Mouse (Mus musculus): ENCODE results near the gene Kcnc1.

The Kcnc1 gene

GRCm38 (mm10) chr7:46396231-46396927, at the start of gene Kcnc1:
Gene Kcnc1 (plus strand): TSS chr7:46396497.
- DNase-seq (ENCODE audit: low spot score in 2 of 2) = peak; percentile 57 to 72

GRCm38 (mm10) chr7:46347692-46348091, 48.6 kb upstream of the Kcnc1 start:
- DNase-seq (ENCODE audit: low spot score in 2 of 2) = no peak

- DNase-seq (ENCODE audit: low spot score in 2 of 2) = no peak
Observed at GRCm38 (mm10) chr7:46348813-46349212, 47.5 kb upstream of the Kcnc1 start.

DNA sequence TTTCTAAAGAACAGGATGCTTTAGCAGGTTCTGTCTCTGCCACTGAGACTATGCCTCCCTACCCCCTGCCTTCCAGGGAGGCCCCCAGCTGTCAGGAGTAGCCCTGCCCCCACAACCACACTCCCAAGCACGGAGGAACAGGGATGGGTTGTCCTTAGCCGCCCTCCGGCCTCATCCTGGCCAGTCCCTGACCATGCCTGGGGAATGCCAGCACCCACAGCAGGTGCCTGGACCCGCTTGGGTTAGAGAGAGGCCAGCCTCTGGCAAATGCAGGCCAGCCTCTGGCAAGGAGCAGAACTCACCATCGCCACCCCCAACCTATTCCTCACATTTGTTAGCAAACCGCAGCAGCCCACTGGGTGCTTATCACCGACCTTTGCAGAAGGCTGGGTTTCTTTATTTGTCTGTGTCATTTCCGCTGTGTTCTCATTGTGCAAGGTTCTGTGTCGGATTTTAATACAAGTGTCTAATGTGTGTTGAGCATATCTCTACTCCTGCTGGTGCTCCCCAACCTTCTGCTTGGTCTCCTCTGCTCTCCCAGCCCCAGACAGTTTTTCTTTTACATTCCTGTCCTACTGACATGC, 46.1 kb upstream of the Kcnc1 start:
- DNase-seq (ENCODE audit: low spot score in 2 of 2) = no peak

DNA sequence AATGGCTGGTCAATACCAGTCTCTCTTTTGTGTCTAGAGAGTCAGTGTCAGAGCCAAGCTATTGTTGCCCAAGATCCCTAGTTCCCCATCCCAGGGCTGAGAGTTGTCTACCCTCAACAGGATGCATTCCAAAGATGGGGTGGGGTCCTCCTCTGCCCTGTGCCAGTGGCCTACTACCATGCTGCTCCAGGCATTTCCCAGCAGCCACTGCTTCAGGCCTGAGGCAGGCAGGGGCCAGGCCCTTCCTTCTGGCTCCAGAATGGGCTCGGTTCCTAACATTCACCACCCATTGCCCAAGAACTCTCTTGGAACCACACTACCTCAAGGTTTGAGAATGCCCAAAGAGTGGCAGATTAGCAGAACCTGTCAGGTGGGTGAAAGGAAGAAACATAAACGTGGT, 43.5 kb upstream of the Kcnc1 start:
- DNase-seq (ENCODE audit: low spot score in 2 of 2) = no peak

DNA sequence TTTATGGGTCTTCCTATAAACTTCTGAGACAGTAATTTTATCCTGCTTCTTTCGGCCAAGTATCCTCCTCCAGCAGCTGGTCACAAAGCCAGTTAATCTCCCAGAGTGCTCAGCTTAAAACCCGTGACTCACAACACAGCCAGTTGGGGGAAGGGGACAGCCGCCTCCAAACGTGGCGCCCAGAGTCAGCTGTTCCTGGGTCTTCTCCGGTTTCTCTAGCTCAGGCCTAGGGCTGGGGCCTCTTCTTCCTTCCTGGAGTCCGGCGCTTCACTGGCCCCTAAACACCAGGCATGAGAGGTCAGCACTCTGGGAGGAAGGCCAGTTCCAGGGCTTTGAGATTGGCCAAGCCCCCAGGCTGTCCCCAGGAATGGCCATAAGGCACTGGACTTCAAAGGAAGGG, 43.1 kb upstream of the Kcnc1 start:
- no peak for DNase-seq (ENCODE audit: low spot score in 2 of 2)

DNA sequence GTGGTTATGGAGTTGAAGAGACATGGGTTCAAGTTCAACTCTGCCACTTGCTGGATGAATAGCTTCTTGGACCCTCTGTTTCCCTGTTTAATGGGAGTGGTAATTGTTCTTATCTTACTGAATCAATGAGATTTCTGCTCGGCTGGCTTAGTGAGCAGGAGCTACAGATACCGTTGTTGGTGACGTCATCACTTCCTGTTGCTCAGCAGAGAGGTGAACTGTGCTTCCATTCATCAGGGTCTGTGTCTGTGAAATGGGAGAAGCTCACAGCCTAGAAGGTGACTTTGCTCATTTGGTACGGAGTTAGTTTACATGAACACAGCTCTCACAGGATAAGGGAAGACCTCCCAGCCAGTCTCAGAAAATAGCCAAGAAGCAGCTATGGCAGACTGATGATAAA, 42.4 kb upstream of the Kcnc1 start:
- DNase-seq (ENCODE audit: low spot score in 2 of 2) = no peak

GRCm38 (mm10) chr7:46361776-46362175, 34.5 kb upstream of the Kcnc1 start:
- DNase-seq (ENCODE audit: low spot score in 2 of 2) = no peak

- no peak for DNase-seq (ENCODE audit: low spot score in 2 of 2)
Observed at GRCm38 (mm10) chr7:46364154-46364553, 32.1 kb upstream of the Kcnc1 start.

- DNase-seq (ENCODE audit: low spot score in 2 of 2) = no peak
Observed at GRCm38 (mm10) chr7:46365810-46366209, 30.5 kb upstream of the Kcnc1 start.

DNA sequence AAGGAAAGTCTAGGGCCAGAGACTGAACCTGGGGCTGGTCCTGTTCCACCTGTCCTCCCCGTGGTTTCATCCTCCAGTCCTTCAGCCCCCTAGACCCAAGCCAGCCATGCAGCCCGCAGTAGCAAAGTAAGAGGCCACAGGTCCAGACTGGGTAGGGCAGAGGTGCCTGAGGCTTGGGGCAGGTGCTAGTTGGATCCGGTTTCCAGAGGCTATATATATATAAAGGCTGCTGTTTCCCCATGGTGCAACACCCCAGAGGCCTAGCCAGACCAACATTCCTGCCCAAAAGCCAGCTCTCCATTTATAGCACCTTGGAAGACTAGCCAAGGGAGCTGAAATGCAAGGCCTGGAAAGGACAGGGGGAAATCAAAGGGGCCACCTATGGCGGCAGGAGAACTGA, 25.2 kb upstream of the Kcnc1 start:
- DNase-seq (ENCODE audit: low spot score in 2 of 2) = no peak

DNA sequence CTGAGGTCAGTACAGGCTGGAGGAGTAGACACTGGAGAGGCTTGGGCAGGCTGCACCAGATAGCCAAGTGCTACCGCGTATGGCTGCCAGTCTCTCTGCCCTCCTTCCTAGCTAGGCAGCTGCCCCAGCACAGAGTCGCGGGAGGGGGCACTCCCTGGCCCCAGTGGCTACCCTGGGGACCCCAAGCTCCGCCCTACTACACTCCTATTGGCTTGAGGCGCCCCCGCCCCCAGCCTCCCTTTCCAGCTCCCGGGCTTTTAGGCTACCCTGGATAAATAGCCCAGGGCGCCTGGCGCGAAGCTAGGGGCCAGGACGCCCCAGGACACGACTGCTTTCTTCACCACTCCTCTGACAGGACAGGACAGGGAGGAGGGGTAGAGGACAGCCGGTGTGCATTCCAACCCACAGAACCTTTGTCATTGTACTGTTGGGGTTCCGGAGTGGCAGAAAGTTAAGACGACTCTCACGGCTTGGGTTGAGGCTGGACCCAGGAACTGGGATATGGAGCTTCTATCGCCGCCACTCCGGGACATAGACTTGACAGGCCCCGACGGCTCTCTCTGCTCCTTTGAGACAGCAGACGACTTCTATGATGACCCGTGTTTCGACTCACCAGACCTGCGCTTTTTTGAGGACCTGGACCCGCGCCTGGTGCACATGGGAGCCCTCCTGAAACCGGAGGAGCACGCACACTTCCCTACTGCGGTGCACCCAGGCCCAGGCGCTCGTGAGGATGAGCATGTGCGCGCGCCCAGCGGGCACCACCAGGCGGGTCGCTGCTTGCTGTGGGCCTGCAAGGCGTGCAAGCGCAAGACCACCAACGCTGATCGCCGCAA, 19.9 kb upstream of the Kcnc1 start, which contains the start of gene Myod1:
Gene Myod1, plus strand, starts transcription at position 303 of the 836 bp plus-strand sequence.
- DNase-seq (ENCODE audit: low spot score in 2 of 2) = no peak

DNA sequence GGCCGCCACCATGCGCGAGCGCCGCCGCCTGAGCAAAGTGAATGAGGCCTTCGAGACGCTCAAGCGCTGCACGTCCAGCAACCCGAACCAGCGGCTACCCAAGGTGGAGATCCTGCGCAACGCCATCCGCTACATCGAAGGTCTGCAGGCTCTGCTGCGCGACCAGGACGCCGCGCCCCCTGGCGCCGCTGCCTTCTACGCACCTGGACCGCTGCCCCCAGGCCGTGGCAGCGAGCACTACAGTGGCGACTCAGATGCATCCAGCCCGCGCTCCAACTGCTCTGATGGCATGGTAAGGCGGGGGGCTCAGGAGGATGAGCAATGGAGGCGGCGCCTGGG, 19.3 kb upstream of the Kcnc1 start:
- no peak for DNase-seq (ENCODE audit: low spot score in 2 of 2)

GRCm38 (mm10) chr7:46378123-46378522, 18.2 kb upstream of the Kcnc1 start:
- peak in 1 of 2 experiments; percentile 26 for DNase-seq (ENCODE audit: low spot score in 2 of 2)

GRCm38 (mm10) chr7:46378983-46379382, 17.3 kb upstream of the Kcnc1 start:
- DNase-seq (ENCODE audit: low spot score in 2 of 2) = peak; percentile 50 to 64

DNA sequence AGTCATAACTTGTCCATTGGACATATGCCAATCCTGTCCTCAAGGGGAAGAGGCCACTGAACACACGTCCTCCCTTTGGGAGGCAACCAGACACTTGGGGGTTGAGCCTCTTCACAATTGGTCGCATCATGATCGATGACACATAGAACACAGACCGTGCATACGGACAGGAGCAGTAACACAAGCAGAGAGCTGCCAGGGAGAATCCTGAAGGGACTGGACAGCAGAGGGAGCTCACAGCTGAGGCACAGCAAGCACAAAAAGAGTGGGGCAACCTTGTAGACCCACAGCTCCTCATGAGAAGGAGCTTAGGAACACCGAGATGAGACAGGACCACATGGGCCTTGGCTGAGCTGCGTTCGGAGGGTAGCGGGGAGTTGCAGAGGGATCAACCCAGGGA, 15.7 kb upstream of the Kcnc1 start:
- no peak for DNase-seq (ENCODE audit: low spot score in 2 of 2)

DNA sequence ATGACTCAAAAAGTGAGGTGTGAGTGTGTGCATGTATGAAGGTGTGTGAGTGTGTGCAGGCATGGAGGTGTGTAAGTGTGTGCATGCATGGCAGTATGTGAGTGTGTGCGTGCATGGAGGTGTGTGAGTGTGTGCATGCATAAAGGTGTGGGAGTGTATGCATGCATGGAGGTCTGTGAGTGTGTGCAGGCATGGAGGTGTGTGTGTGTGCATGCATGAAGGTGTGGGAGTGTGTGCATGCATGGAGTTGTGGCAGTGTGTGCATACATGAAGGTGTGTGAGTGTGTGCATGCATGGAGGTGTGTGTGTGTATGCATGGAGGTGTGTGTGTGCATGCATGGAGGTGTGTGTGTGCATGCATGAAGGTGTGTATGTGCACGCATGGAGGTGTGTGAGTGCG, 8.9 kb upstream of the Kcnc1 start:
- DNase-seq (ENCODE audit: low spot score in 2 of 2) = no peak

DNA sequence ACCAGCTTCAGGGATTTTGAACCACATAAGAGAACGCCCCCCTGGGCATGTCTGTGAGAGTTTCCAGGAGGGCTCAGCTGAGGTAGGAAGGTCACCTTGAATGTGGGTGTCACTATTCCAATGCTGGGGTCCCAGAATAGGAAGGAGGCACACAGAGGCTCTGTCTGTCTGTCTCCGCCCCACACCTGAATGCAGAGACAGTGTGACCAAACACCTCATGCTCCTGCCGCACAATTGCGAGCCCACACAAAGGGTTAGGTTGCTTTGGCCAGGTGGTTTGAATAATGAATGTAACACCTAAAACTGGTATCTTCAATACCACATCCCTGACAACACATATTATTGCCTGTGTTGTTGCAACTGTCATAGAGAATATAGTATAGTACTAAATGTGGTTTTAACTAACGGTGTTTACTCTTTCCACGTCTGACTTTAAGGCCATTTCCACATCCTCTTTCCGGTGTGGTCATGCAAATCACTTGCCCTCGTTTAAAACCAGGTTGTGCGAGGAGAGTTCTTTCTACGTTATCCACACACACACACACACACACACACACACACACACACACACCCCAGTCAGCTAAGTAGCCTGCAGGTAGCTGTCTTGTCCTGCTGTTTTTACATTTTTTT, 6.7 kb upstream of the Kcnc1 start:
- peak; percentile 69 to 70 for DNase-seq (ENCODE audit: low spot score in 2 of 2)

DNA sequence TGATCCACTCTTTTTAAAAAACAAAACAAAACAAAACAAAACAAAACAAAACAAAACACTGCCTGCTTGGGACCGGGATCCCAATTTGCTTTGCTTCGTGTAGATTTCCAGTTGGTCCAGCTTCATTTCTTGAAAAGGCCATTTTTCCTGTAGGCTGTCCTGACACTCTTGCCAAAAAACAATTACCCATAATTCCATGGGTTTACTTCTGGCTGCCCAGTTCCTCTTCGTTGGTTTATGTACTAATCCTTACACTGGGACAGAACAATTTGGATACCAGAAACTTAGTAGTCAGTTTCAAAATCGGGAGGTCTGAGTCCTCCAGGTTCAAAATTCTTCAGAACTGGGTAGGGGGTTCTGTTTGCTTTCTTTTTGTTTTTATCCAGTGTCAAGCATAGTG, 6.1 kb upstream of the Kcnc1 start:
- DNase-seq (ENCODE audit: low spot score in 2 of 2) = no peak

DNA sequence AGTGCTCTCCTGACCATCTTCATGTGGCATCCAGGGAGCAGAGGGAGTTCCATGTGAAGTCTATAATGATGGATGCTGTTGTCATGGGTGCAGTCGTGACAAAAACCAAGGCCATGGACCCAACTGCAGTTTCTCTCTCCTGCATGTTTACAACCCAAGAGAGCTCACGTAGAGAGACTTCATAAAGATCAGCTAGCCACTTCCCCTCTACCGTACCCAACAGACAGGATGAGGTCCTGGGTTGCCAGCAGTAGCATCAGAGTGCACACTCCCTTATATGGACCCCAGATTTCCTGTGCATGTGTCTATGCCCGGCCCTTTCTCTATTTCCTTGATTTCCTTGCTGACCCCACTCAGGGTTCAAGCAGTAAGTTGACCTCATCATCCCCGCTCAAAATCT, 4.6 kb upstream of the Kcnc1 start:
- DNase-seq (ENCODE audit: low spot score in 2 of 2) = peak; percentile 46 to 49

- DNase-seq (ENCODE audit: low spot score in 2 of 2) = peak; percentile 61 to 75
Observed at GRCm38 (mm10) chr7:46393116-46393515, 3.2 kb upstream of the Kcnc1 start.

DNA sequence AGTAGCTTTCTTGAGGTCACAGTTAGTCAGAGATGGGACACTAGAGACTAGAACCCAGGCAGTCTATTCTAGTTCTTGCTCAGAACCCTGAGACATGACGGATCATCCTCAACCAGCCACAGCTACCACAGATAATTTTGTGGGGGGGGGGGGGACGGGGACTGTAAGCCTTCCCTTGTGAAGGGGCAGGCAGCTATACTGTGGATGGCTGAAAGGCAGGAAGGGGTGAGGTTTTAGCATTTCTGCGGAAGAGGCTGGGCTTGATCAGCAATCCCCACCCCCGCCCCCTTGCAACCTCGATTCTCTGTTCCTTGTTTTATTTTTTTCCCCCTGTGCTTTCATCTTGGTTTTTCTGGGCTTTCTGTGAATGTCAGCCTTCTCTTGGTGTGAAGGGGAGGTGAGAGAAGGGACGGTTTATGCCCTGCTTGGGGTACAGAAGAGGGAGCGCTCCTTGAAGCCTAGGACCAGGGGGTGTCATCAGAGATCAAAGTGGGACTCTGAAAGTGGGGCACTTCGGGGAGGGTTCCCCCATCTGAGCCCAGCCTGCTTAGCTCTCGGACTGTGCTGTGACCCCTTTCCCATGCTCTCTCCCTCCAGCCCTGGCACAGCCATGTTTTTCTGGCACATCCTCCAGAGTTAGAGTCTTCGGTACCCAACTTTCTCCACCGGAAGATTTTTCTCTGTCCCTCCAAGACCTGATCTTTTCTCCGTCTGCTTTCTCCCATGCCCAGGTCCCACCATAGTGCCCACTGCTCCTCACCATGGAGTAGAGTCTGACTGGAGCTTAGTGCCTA, 2.4 kb upstream of the Kcnc1 start:
- no peak for DNase-seq (ENCODE audit: low spot score in 2 of 2)

Data from natural killer cell, adult 2 months (primary cell).